Mouse (Mus musculus): ENCODE data around the gene Gm28048.

Gene Gm28048

DNA sequence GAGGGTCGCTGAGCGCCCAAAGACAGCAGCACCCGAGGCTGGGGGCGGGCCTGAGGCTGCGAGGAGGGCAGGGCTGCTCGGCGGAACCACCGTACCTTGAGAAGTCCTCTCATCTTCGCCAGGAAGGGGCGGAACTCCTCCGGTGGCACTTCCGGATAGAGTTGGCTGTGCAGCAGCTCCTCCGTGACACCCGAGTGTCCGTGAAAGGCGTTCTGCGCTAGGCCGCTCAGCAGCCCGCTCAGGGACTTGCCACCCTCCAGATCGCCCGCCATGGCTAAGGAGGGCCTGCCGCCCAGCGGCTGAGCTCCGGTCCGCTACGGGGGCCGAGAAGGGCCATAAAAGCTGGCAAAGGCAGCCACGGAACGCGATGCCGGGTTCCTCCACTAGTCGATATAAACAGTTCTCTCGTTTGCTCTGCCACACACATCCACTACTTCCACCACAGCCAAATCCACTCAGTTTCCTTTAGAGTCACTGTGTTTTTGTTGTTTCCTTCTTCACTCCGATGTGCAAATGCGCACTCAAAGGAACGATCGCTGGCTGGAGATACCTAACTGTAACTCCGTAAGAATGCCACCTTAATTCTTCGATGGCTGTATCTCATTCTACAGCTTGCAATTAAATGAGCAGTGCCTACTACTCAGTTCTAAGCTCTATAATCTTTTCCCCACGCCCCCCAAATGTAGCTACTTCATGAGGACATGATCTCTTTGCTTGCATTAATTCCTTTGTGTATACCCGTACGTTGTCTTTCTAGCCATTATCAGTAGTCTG, at the start of gene Gm28048, which contains the start of gene Commd1:
Gm28048 (minus strand) TSS at position 107 of the 774 bp plus-strand sequence.
Commd1 (minus strand) TSS at position 399 of the 774 bp plus-strand sequence.
- DNase-seq (ENCODE audit: low spot score in 2 of 2) = peak; percentile 88 to 94

GRCm38 (mm10) chr11:23029399-23029798, 47.5 kb upstream of the Gm28048 start:
- DNase-seq (ENCODE audit: low spot score in 2 of 2) = no peak

GRCm38 (mm10) chr11:23028957-23029356, 47.1 kb upstream of the Gm28048 start:
- DNase-seq (ENCODE audit: low spot score in 2 of 2) = no peak

DNA sequence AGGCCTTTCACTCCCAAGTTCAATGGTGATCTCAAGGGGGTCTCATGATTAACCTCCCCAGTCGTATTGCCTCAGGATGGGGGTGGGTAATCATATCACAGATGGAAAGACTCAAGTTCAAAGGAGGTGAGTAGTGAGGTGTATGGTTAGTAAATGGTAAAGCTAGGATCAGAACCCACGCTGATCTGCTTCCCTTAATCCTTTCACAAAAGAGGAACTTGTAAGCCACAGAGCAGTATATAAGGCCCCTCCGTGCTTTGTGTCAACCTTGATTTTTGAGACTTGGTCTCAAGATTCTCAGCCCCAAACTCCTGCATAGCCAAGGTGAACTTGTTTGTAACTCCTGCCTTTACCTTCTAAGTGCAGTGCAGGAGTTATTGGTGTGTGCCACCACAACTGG, 42.3 kb upstream of the Gm28048 start:
- no peak for DNase-seq (ENCODE audit: low spot score in 2 of 2)

DNA sequence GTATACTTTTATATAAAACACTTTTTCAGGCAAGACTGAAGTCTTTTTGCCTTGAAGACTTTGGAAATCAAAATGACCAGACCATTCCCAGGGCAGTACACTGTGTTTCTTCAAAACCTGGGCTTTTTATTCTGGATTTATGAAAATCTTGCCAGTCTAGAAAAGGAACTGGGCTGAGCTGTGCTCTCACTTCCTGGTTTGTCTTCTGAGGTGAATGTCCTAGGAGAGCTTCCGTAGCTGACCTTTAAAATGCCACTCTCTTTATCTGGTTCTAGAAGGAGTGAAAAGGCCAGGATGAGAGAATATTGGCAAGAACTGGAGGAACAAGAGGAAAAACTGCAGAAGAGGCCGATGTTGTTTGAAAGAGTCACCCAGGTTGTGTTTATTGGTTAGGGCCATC, 41.3 kb upstream of the Gm28048 start:
- no peak for DNase-seq (ENCODE audit: low spot score in 2 of 2)

GRCm38 (mm10) chr11:23020841-23021240, 39.0 kb upstream of the Gm28048 start:
- no peak for DNase-seq (ENCODE audit: low spot score in 2 of 2)

GRCm38 (mm10) chr11:23020116-23020770, 38.4 kb upstream of the Gm28048 start:
- DNase-seq (ENCODE audit: low spot score in 2 of 2) = no peak

DNA sequence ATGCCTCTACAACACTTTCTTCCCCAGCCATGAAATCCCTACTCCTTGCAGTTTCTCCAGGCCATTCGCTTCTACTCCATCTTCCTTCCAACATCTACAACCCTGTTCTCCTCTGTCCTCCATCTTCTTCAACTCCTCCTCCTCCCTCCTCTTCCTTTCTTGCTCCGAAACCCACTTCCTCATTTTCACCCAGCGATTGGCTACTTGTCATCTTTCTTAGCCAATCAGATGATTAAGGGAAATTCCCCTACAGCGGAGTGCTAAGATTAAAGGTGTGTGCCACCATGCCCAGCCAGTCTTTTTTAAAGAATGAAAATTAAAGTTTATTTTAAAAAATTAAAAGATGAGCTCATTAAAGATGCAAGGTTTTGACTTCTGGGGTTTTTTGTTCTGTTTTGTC, 36.1 kb upstream of the Gm28048 start:
- no peak for DNase-seq (ENCODE audit: low spot score in 2 of 2)

GRCm38 (mm10) chr11:23014996-23015395, 33.1 kb upstream of the Gm28048 start:
- no peak for DNase-seq (ENCODE audit: low spot score in 2 of 2)

DNA sequence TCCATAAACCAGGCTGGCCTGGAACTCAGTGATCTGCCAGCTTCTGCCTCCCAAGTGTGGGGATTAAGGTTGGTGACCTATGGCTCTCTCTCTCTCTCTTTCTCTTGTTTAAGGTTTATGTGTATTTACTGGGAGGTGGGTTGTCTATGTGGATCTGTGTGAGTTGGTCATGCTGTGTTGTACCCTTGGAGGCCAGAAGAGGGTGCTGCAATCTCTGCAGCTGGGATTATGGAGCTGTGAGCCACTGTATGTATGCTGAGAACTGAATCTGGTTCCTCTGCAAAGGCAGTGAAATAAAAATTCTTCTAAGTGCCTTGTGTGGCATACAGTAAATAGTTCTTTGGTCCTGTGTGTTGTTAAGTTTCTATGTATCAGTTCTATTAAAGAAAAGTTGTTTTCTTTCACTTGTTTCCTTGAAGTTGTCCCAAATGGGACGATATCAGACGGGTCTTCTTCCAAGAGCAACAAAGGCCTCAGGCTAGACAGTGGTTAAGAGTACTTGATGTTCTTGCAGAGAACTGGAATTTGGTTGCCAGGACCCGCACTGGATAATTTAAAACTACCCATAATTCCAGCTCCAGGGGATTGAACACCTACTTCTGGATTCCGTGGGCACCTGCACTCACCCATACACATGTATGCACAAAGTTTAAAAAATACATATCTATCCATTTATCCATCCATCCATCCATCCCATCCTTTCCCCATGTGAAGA, 31.8 kb upstream of the Gm28048 start:
- DNase-seq (ENCODE audit: low spot score in 2 of 2) = no peak

GRCm38 (mm10) chr11:23013096-23013495, 31.2 kb upstream of the Gm28048 start:
- DNase-seq (ENCODE audit: low spot score in 2 of 2) = no peak

DNA sequence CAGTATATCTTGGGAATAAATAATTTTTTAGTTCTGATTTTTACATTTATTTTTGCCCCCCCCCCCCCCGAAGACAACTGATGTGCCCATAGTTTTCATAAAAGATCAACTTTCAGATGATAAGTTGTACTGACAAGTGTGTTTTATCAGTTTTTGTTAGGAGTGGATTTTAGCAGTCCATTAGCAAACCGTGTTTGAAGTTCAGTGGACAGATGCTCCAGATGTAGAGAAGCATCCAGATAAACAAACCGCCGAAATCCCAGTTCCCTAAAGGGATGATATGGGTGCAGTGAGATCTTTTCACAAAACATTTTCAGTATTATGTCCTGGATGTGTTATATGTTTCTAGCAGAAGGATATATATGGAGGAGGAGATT, 26.9 kb upstream of the Gm28048 start:
- DNase-seq (ENCODE audit: low spot score in 2 of 2) = no peak

DNA sequence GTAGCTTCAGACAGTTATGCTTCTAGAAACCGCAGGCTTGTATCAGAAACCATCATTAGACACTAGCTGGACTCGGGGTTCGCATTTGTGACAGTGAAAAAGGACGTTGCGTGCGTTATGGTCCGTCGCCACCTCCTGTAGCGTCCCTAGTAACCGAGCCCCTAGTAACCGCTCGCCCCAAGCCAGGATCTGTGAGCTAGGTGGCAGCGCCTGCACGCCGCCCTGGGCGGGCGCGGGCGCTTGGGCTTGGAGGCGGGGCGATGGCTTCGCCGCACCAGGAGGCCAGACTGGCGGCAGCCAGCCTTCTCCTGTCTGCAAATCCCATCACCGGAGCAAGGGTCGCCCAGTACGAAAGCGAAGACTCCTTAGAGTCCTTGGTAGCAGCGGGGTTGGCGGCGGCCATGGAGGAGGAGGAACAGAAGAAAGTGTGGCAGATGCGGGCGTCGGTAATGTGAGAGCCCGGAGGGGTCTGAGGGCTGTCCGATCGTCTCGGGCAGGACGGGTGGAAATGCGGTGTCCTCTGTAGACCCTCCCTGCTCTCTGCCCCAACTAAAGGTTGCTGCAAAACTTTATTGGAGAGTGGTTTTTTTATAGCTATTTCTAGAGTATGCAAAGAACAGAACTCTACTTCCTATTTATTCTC, 26.4 kb upstream of the Gm28048 start:
- DNase-seq (ENCODE audit: low spot score in 2 of 2) = peak; percentile 71

GRCm38 (mm10) chr11:23007481-23008180, 25.7 kb upstream of the Gm28048 start, which contains the start of gene Fam161a:
Gene Fam161a, plus strand, starts transcription at chr11:23007531.
- DNase-seq (ENCODE audit: low spot score in 2 of 2) = peak; percentile 61 to 65

DNA sequence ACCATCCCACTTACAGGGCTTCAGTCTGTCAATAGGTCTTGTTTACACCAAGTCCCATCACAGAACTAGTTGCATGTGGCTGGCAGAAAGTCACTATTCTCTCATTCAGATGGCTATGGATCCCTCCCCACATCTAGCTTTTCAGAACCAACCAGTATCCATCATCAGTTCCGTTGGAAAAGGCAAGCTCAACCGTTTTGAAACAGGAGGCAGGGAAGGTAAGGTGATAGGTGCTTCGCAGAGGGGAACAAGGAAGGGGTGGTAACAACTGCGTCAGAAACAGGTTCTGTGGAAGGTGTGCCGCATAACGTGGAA, 25.2 kb upstream of the Gm28048 start:
- DNase-seq (ENCODE audit: low spot score in 2 of 2) = no peak

- no peak for DNase-seq (ENCODE audit: low spot score in 2 of 2)
Observed at GRCm38 (mm10) chr11:23005276-23005675, 23.4 kb upstream of the Gm28048 start.

- no peak for DNase-seq (ENCODE audit: low spot score in 2 of 2)
Observed at GRCm38 (mm10) chr11:22998308-22998707, 16.4 kb upstream of the Gm28048 start.

GRCm38 (mm10) chr11:22995461-22995860, 13.6 kb upstream of the Gm28048 start:
- DNase-seq (ENCODE audit: low spot score in 2 of 2) = no peak

- DNase-seq (ENCODE audit: low spot score in 2 of 2) = no peak
Observed at GRCm38 (mm10) chr11:22994271-22994670, 12.4 kb upstream of the Gm28048 start.

DNA sequence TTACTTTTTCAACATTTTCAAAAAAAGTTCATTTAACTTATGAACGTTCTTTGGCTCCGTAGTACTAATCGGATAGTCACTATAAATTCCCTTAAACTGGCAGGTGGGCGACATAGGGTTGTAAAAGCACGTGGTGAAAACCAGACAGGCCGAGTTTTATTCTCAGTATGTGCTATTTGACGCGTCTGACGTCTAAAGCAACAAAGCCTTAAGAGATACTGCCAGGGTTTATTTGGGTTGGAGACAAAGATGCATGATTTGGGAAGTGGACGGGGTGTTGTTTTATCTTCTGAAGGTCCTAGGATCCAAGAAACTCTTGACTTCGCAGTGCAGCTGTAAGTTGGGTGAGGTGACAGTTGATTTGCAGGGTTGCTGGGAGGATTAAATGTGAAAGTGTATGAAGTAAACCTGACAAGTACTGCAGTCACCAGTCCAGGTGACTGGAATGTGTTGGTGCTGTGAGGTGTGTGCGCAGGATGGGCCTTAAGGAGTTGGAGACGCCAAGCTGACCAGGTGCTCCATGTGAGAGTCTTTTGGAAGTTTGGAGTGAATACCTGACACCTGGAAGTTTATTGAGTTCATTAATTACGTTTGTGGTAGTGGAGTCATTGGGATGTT, 9.4 kb upstream of the Gm28048 start:
- DNase-seq (ENCODE audit: low spot score in 2 of 2) = no peak
